Mouse (Mus musculus) thymus, adult 2 months (tissue): ENCODE results near the gene Kmt2a.

Experiments used
- CTCF ChIP-seq: fragments of 200-500 bp; IDR thresholded peaks from 2 replicates; pipeline ENCODE4 v1.5.1; 2012; ENCODE audit warnings: mild to moderate bottlenecking, control low read depth, low read length, moderate library complexity, borderline replicate concordance; ENCODE audit not compliant: control insufficient read depth, poor library complexity, insufficient read depth; ENCODE audit errors: extremely low read depth
- POLR2A ChIP-seq: fragments of 200-500 bp; IDR thresholded peaks from 2 replicates; pipeline ENCODE4 v1.6.1; 2012; ENCODE audit warnings: mild to moderate bottlenecking, low read length, control low read depth, moderate library complexity; ENCODE audit not compliant: control insufficient read depth, poor library complexity, insufficient read depth; ENCODE audit errors: extremely low read depth

DNA sequence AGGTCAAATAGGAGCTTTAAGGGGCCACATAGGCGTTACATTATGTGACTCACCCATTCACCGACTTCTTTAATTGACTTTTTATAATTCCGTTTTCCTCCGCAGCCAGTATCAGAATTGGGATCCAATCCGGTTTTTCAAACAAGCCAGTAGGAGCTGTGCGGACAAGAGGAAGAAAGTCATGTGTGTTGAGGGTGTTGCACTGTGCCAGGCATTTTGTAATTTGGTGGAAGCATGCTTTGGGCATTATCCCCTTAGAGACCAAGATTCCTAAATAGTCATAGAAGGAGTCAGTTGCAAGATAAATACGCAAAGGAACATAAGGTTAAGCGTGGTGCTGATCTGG, 40.0 kb upstream of the Kmt2a start:
- TF ChIP-seq POLR2A = no peak
- TF ChIP-seq CTCF = no peak
